Mouse (Mus musculus) left cerebral cortex, postnatal 36 days (tissue): ENCODE measurements around the gene Cel. TPM values are rescaled to one million over a fixed set of nuclear protein-coding genes. Genes with fewer than 3 reads are reported as not detected.

Experiments used
- DNase-seq, 2 experiments: peaks; one replicate each; pipeline ENCODE4 v3.0.0; 2021 to 2022; ENCODE audit warnings: low spot score in 2 of 2, mixed read lengths in 1 of 2
- intact Hi-C: fragments of 180-260 bp; cut with DNase I; formaldehyde crosslinking; loops from one replicate; pipeline ENCODE4 v1.15.1; 2025
- total RNA-seq, 2 experiments: library from RNA; stranded (reverse); gene quantifications; 2 replicates each; pipeline ENCODE4 v1.2.3; 2021

Gene Cel
- total RNA-seq, 2 experiments from 2014 or later, result not detected

GRCm38 (mm10) chr2:28588574-28588973, 25.4 kb upstream of the Cel start:
- intact Hi-C loops, result no loop called here
- DNase-seq, result no peak

- DNase-seq, result no peak
- intact Hi-C loops, result no loop called here
These were observed 22.5 kb upstream of the Cel start for GRCm38 (mm10) chr2:28585730-28586129.

- intact Hi-C loops, result no loop called here
- peak; percentile 46 to 64 for DNase-seq
These were observed 21.9 kb upstream of the Cel start for GRCm38 (mm10) chr2:28585043-28585571.

GRCm38 (mm10) chr2:28583651-28584050, 20.4 kb upstream of the Cel start, which contains the start of gene Gtf3c5:
Gtf3c5 (minus strand) TSS chr2:28583751.
- no peak for DNase-seq
- intact Hi-C loops, result loop anchor here (2.0 kb wide), 1 partner anchor 67 kb away; no protein-coding TSS in a partner anchor

- DNase-seq, result peak; percentile 87 to 93
- intact Hi-C loops, result loop anchor here (2.0 kb wide), 1 partner anchor 66 kb away; no protein-coding TSS in a partner anchor
These were observed 19.6 kb upstream of the Cel start for GRCm38 (mm10) chr2:28582647-28583353.

GRCm38 (mm10) chr2:28578003-28578402, 14.8 kb upstream of the Cel start:
- intact Hi-C loops, result no loop called here
- DNase-seq, result no peak

- intact Hi-C loops, result no loop called here
- no peak for DNase-seq
These were observed 13.6 kb upstream of the Cel start for GRCm38 (mm10) chr2:28576815-28577214.

GRCm38 (mm10) chr2:28575341-28575740, 12.1 kb upstream of the Cel start:
- DNase-seq, result no peak
- intact Hi-C loops, result no loop called here

GRCm38 (mm10) chr2:28569903-28570302, 6.7 kb upstream of the Cel start:
- intact Hi-C loops, result no loop called here
- DNase-seq, result no peak

GRCm38 (mm10) chr2:28566545-28566944, 3.3 kb upstream of the Cel start:
- no peak for DNase-seq
- intact Hi-C loops, result no loop called here

- intact Hi-C loops, result no loop called here
- DNase-seq, result no peak
These were observed 1.2 kb upstream of the Cel start for GRCm38 (mm10) chr2:28564380-28564779.

GRCm38 (mm10) chr2:28563830-28564229, 627 bp upstream of the Cel start:
- DNase-seq, result no peak
- intact Hi-C loops, result no loop called here

- DNase-seq, result no peak
- intact Hi-C loops, result no loop called here
These were observed 5.8 kb downstream of the Cel start for GRCm38 (mm10) chr2:28557452-28557851.

GRCm38 (mm10) chr2:28552301-28552700, 10.9 kb downstream of the Cel start:
- DNase-seq, result no peak

GRCm38 (mm10) chr2:28549157-28549556, 14.0 kb downstream of the Cel start:
- DNase-seq, result no peak
- intact Hi-C loops, result no loop called here

More at GRCm38 (mm10) chr2:28552301-28552700, 10.9 kb downstream of the Cel start:
- intact Hi-C loops, result no loop called here

GRCm38 (mm10) chr2:28547237-28548172, 15.7 kb downstream of the Cel start:
- DNase-seq, result peak; percentile 61 to 76
- intact Hi-C loops, result loop anchor here (1.0 kb wide), 1 partner anchor 32 kb away; no protein-coding TSS in a partner anchor

GRCm38 (mm10) chr2:28546560-28546959, 16.6 kb downstream of the Cel start:
- no peak for DNase-seq
- intact Hi-C loops, result no loop called here

GRCm38 (mm10) chr2:28545976-28546375, 17.2 kb downstream of the Cel start:
- intact Hi-C loops, result no loop called here

GRCm38 (mm10) chr2:28543894-28544293, 19.3 kb downstream of the Cel start:
- peak; percentile 43 to 50 for DNase-seq
- intact Hi-C loops, result no loop called here

More at GRCm38 (mm10) chr2:28545976-28546375, 17.2 kb downstream of the Cel start:
- DNase-seq, result no peak

GRCm38 (mm10) chr2:28540587-28541227, 22.5 kb downstream of the Cel start:
- DNase-seq, result no peak
- intact Hi-C loops, result no loop called here
